14 mouse cellular contexts compared by ENCODE assay signal in genomic region chr1:84640463-84640862, GRCm38 (mm10). TPM values are rescaled to one million over a fixed set of nuclear protein-coding genes. Genes with fewer than 3 reads are reported as not detected.
"Had no signal": no experiment of that assay in that cellular context is flagged by ENCODE, and none has a peak within 500 bp of the region (broad histone marks: within the 10 kb centered on the region; RNA-seq: fewer than 3 reads in every experiment).

No protein-coding gene starts in this region.

- DNase-seq: liver, postnatal 0 days; lung, adult 2 months; lung, postnatal 14 days; lung, postnatal 4 days; midbrain, embryonic 14.5 days; retina, postnatal 1 day; right cerebral cortex, adult 18-20 months; right cerebral cortex, postnatal 25 days; right cerebral cortex, postnatal 4 days; spleen, adult 18-20 months; thymus, adult 18-20 months; thymus, postnatal 14 days; thymus, postnatal 36 days had no signal

RNA-seq across cellular contexts. Expression of gene Dner, which starts 55.6 kb away (rescaled TPM):
- total RNA-seq: megakaryocyte-erythroid progenitor cell, adult 5-6 weeks had no signal
